Mouse (Mus musculus) adrenal gland, adult 8-10 months (tissue): ENCODE data around the gene Pea15a. TPM values are rescaled to one million over a fixed set of nuclear protein-coding genes. Genes with fewer than 3 reads are reported as not detected.
"Not testable (repeated sequence)": the region's sequence is repeated elsewhere in the genome, so short reads cannot be mapped to it uniquely, and the experiment has no call there.

Experiments
- DNase-seq: peaks from one replicate; pipeline ENCODE4 v3.0.0; 2022
- total RNA-seq, 4 experiments: library from RNA; stranded (reverse); gene quantifications; 2 replicates each; pipeline ENCODE4 v1.2.4; 2022

Pea15a gene
- 10 to 100 TPM; 48.4 to 89.7 (median 63.1) TPM for total RNA-seq

- peak; percentile 78 for DNase-seq
These were observed at the start of gene Pea15a for GRCm38 (mm10) chr1:172206141-172206917. Gene Pea15a, minus strand, starts transcription at chr1:172206804.

DNA sequence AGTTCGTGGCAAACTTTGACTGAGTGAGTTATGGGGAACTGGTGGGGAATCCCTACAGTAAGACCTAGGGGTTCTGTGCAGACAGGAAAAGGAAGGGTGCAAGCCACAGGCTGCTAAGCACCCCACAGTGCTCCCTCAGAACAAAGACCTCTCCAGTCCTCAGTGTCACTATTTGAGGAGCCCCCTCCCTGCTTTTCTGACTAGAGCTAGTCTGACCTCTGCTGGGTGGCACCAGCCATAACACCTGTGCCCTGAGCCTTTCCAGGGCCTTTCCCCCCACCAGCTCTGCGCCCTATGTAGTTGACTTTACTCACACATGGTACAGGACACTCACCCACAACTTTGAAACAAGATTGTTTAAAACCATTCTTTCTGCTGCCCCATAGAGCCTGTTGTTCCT is 41.1 kb upstream of the Pea15a start:
- no peak for DNase-seq

GRCm38 (mm10) chr1:172247216-172247615 is 40.6 kb upstream of the Pea15a start:
- no peak for DNase-seq

DNA sequence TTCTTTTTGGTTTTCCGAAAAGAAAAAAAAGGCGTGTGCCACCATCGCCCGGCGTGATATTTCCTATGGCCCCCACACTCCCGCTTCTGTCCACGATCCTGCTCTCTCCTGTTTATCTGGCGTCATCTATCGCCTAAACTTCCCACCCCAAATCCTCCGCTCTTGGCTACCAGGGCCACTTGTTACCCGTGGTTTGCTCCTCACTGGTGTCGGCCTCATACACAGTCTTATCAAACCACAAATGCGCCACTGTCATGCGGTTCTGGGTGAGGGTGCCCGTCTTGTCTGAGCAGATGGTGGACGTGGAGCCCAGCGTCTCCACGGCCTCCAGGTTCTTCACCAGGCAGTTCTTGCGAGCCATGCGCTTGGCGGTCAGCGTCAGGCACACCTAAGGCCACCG is 38.0 kb upstream of the Pea15a start:
- DNase-seq = not testable (repeated sequence)

- DNase-seq = no peak
These were observed 37.1 kb upstream of the Pea15a start for GRCm38 (mm10) chr1:172243547-172244205.

DNA sequence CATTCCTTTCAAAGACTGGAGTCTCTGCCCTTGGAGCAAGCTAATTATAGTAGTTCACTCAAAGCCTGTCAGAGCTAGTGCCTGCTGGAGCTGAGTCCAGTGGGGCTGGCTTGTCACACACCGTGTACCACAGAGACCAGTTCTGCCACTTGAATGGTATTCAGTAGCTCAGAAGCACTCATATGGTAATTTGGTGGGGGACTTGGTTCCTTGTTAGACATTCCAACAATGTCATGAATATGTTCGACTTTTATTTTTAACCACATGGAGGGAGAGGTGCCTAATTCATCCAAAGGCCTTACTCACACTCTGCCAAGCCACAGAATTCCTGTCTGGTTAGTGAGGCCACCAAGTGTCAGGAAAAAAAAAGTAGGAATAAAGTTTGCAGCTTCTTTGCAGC is 35.8 kb upstream of the Pea15a start:
- no peak for DNase-seq

DNA sequence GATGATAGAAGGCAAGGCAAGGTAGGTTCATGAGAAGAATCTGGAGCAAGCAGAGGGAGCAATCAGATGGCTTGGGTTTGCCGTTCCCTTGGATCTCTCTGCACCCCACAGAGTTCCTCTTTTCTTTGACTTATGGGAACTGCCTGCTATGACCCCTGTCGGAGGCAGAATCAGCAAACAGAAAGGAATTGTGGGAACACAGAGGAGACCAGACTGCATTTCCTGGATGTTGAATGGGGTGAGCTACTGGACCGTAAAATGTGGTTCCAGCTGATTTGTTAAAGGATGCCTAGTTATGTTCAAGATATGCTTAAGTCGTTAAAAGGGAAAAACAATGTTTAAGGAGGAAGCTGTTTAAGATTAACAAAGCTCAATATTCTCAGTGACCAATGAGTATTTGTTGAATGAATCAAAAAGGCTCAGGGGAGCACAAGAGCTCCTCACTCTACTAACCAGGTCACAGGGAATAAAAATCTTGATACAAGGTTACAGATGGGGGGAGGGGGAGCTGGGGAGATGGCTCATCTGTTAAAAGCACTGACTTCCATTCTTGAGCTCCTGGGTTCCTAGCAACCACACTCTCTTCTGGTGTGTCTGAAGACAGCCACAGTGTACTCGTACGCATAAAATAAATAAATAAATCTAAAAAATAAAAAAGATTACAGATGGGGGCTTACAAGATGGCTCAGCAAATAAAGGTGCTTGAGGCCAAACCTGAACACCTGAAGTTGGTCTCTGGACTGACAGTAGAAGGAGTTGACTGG is 34.5 kb upstream of the Pea15a start:
- DNase-seq = no peak

- DNase-seq = no peak
These were observed 22.6 kb upstream of the Pea15a start for GRCm38 (mm10) chr1:172229215-172229614.

DNA sequence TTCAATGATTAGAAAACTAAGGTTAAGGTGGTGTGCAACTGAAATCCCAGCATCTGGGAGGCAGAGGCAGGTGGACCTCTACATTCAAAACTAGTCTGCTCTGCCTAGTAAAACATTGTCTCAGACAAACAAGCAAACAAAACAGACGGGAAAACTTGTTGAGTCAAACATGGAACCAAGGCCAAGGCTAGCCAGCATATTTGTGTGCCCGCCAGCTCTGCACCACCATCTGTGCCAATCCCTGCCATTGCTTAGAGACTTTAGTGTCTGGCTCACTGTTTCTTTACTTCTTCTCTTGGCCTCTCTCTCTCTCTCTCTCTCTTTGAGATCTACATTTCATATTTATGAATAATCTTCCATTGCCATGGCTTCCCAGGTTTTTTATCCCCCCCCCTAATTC is 21.6 kb upstream of the Pea15a start:
- DNase-seq = no peak

DNA sequence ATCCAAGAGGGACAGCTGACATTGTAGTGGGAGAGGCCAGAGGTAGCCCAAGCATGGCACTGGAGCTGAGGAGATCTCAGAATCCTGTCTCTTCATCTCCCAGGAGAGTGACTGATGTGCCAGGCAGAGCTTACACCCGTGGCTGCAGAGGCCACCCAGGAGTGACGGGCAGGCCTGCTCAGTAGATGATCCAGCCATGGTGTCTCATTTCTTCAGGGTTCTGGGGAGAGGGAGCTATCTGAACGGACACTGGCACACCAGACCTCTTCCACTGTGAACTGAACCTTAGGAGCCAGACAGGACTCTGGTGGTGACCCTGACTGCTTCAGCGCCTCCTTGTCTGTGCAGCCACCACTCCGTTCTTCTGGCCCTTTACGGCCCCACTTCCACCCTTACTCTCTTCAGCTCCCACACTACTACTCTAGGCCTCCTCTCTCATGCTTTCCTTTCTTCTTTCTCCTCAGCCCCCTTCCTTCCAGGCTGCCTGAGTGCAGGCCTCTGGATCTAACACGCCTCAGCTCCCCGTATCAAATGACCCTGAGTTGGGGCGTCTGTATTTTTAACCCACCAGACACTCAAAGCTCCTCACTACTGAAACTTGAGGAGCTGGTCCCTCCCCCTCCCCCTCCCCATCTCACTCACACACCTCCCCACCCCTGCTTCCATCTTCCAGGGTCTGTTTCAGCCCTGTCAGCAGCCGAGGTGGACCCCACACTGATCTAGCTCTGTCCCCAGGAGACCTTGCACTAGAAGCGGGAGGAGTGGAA is 14.9 kb upstream of the Pea15a start:
- no peak for DNase-seq

- DNase-seq = no peak
These were observed 13.8 kb upstream of the Pea15a start for GRCm38 (mm10) chr1:172220414-172220813.

DNA sequence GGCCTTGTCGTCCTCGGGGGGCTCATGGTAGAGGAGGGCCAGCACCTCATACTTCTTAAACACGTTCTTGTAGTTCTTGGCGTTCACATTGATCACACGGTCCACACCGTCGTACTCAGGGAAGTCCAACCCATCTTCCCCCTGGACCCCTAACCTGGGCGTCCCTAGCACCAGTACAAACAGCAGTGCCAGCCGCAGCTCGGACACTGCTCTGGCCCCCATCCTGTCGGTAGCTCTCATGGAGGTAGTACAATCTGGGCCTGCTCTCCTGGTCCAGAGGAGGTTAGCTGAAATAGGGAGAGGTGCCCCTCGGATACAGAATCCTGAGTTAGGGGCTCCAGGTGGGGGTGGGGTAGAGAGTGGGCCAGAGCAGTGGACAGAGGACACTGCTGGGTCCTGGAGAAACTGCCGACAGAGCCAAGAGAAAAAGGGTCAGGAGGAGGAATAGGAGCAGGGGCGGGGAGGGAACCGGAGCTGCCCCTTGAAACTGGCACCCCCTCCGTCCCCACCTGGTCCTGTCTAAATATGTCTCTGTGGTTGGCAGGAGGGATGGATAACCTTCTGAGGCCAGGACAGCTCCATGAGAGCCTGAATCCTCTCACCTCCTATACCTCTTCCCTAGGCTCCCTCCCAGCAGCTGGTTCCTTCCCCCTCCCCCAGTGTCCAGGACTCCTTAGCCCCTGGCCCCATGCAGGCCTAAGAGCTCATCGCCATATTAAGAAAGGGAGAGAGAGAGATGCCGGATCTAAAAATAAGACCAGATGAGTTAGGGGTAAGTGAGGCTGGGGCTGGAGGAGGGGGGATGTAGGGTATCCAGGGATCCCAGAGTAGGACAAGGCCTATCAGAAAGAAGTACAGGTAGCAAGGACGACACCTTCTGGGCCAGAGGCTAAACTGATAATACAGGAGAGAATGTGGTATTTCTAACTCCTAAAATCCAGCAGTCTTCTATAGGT is 13.1 kb upstream of the Pea15a start, which contains the start of gene Casq1:
TSS of gene Casq1 (minus strand) at position 418 of the 956 bp plus-strand sequence.
- no peak for DNase-seq

DNA sequence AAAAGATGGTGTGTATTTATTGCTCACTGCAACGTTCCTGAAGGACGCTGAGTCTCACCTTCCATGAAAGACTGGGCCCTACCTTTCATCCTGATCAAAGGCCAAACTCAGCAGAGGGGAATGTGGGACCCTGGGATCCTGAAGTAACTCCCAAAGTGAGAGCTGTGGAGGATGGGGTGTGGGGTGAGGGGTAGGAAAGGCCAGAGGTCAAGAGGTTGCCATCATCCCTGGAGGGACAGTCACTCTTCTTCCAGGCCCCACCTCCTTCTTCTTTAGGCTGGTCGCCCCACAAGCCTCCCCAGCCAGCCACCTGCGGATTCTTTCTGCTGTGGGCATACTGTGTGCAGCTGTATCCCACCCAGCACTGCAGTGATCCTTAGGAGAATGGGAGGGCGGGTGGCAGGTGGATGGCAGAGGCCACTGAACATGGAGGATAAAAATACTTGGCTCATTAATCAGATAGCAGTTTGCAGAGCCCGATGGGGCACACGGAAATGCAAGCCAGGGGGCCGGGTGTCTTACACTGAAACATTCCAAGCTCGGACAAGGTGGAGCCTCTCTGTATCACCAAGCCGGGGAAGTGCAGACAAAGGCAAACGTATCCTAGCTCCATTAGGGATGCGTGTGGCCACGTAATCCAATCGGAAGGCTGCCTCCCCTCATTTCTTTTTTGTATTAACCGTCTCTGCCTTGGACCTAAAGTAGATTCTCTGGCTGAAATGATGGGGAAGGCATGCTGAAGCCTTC is 11.7 kb upstream of the Pea15a start:
- no peak for DNase-seq

- DNase-seq = peak; percentile 93
These were observed 10.5 kb upstream of the Pea15a start for GRCm38 (mm10) chr1:172217148-172217547.

DNA sequence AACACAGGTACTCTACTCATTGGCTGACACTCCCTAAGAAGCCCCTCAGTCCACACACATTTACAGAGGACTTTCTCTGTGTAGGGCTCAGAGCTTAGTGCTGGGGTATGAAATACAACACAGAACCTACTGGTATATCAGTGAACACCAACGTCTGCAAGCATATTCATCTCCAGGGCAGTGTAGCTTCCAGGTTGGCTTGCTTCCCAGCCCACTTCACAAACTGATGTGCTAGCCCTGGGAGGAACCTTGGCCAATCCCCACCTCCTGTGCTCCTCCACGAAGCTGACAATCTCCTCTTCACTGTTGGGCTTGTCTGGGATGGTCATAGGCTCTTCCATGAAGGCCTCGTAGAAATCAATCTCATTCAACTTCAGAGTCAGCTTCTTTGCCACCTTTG is 8.1 kb upstream of the Pea15a start:
- no peak for DNase-seq

- DNase-seq = no peak
These were observed 7.2 kb upstream of the Pea15a start for GRCm38 (mm10) chr1:172213771-172214170.

DNA sequence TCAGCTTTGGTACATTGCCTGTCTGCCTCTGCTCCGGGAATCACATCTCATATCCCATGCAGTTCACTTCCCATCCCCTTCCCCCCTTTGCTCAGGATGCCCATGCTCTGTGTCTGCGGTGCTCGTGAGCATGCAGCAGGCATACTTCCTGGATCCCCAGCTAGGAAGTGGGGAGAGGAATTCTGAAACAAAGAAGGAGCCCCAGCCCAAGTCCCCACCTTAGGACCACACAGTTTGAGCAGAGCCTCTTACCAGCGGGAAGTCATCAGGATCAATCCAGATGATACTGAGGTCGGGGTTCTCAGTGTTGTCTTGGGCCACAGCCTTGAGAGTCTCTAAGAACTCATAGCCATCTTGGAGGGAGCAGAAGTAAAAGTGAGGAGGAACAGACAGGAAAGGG is 6.2 kb upstream of the Pea15a start:
- DNase-seq = no peak

GRCm38 (mm10) chr1:172207111-172207584 is 544 bp upstream of the Pea15a start:
- no peak for DNase-seq

DNA sequence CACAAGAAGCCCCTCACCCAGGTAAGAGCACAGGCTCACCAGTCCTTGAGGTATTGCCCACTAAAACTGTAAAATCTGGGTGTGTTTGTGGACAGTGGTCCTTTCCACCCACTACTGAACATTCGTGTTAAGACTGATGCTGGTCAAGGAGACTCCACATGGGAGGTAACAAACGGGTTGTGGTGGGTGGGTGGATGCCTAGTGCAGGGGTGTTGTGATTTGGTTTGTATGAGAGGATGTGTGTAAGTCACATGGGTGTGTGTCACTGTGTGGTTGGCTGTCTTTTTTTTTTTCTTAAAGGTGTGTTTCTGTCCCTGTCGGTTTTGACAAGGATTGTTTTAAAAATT is 890 bp downstream of the Pea15a start:
- DNase-seq = no peak
